In the genomic region with DNA sequence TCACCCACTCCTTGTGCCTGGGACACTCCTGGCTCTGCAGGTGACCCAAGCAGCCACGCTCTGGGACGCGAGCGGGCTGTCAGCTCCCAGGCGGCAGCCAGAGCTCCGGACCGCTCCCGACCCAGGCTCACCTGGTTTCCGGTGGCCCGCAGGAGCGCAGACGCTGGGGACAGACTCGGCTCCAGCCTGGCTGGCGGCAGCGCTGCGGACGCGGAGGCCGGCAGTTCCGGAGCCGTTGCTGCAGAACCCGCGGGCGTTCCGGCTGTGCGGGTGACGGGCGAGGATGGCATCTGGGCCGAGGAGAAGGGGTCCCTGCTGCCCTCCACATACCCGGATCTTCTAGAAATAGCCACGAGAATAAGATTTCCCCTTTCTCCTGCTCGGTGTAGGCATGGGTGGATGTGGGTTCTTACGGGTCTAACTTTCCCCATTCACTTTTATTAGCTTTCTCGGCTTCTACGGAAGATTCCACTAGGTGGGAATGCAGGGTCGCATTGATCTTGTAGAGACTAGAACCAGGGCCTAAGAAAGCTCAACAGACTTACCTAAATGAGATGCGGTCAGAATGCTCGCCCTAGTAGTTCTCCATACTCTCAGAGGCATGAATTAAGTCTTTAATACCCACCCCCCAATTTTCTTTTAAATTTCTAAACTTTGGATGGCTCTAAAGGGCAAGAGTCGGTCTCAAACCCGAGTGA, we compare ENCODE assay signal across 8 mouse cellular contexts. TPM values are rescaled to one million over a fixed set of nuclear protein-coding genes. Genes with fewer than 3 reads are reported as not detected.
DNase-seq lines count a peak whose midpoint lies in the region; ATAC-seq and TF ChIP-seq lines count a peak whose summit lies in the region.

TSS of gene Slc26a8 (minus strand) at position 648 of the 698 bp plus-strand sequence.

- no peak for ATAC-seq in CD4-positive, CD25-positive, alpha-beta regulatory T cell, adult 4 months
- ATAC-seq in forebrain, embryonic 13.5 days, result no peak
- no peak for ATAC-seq in kidney, postnatal 0 days (replicated peaks; ENCODE audit: low FRiP score, low read depth)
- ATAC-seq in midbrain, embryonic 15.5 days (replicated peaks), result no peak

- no peak for TF ChIP-seq CTCF in kidney, postnatal 0 days (IDR thresholded peaks at IDR 0.05; ENCODE audit: low read depth)

- 10% methylated on average over 40 of the region's 40 CpGs for WGBS in forebrain, embryonic 13.5 days
- WGBS in kidney, postnatal 0 days, result 9% methylated on average over 40 of the region's 40 CpGs
- WGBS in midbrain, embryonic 15.5 days, result 9% methylated on average over 40 of the region's 40 CpGs

- H3K9ac ChIP-seq in forebrain, embryonic 13.5 days, result peak within 1 kb of the TSS; percentile 94
- peak within 1 kb of the TSS; percentile 60 for H3K9ac ChIP-seq in kidney, postnatal 0 days (ENCODE audit: low read depth, low read length)
- peak within 1 kb of the TSS; percentile 93 for H3K9ac ChIP-seq in midbrain, embryonic 15.5 days

- H3K4me3 ChIP-seq in forebrain, embryonic 13.5 days, result peak within 1 kb of the TSS; percentile 99
- peak within 1 kb of the TSS; percentile 96 for H3K4me3 ChIP-seq in kidney, postnatal 0 days (replicated peaks; ENCODE audit: low read depth, low read length)
- H3K4me3 ChIP-seq in midbrain, embryonic 15.5 days, result peak within 1 kb of the TSS; percentile 73

- peak within 1 kb of the TSS; percentile 95 for H3K27ac ChIP-seq in forebrain, embryonic 13.5 days
- H3K27ac ChIP-seq in kidney, postnatal 0 days, result peak within 1 kb of the TSS; percentile 98
- peak within 1 kb of the TSS; percentile 96 for H3K27ac ChIP-seq in midbrain, embryonic 15.5 days

- H3K9me3 ChIP-seq in forebrain, embryonic 13.5 days (replicated peaks), result no peaks in the 10 kb centered on the region
- no peaks in the 10 kb centered on the region for H3K9me3 ChIP-seq in kidney, postnatal 0 days (replicated peaks; ENCODE audit: low read length)
- H3K9me3 ChIP-seq in midbrain, embryonic 15.5 days, result no peaks in the 10 kb centered on the region

- H3K36me3 ChIP-seq in forebrain, embryonic 13.5 days (ENCODE audit: poor library complexity, severe bottlenecking), result no peaks in the 10 kb centered on the region
- no peaks in the 10 kb centered on the region for H3K36me3 ChIP-seq in kidney, postnatal 0 days (ENCODE audit: insufficient read depth, low read length)
- no peaks in the 10 kb centered on the region for H3K36me3 ChIP-seq in midbrain, embryonic 15.5 days (replicated peaks)

- H3K4me2 ChIP-seq in forebrain, embryonic 13.5 days, result peak within 1 kb of the TSS; percentile 78
- peak within 1 kb of the TSS; percentile 79 for H3K4me2 ChIP-seq in kidney, postnatal 0 days (ENCODE audit: low read length)
- peak within 1 kb of the TSS; percentile 96 for H3K4me2 ChIP-seq in midbrain, embryonic 15.5 days

- peaks cover 18% of the 10 kb centered on the region for H3K27me3 ChIP-seq in forebrain, embryonic 13.5 days
- no peaks in the 10 kb centered on the region for H3K27me3 ChIP-seq in kidney, postnatal 0 days (ENCODE audit: insufficient read depth, low read length)
- 0 out of 2 replicates have a peak, but pooled peaks cover 7% of the 10 kb centered on the region for H3K27me3 ChIP-seq in midbrain, embryonic 15.5 days (replicated peaks)

- peak; percentile 41 for DNase-seq in CD4-positive, CD25-positive, alpha-beta regulatory T cell, adult 2 months (ENCODE audit: low read depth, low spot score)
- DNase-seq in spleen, adult 12 weeks (ENCODE audit: low spot score), result peak; percentile 33
- DNase-seq in spleen, postnatal 36 days (ENCODE audit: low spot score in 2 of 2), result no peak
- DNase-seq in kidney, postnatal 0 days (ENCODE audit: low spot score), result no peak
- peak; percentile 38 for DNase-seq in thymus, postnatal 14 days

- H3K4me1 ChIP-seq in forebrain, embryonic 13.5 days, result peaks cover 33% of the 10 kb centered on the region
- peaks cover 16% of the 10 kb centered on the region for H3K4me1 ChIP-seq in kidney, postnatal 0 days (replicated peaks; ENCODE audit: insufficient read depth, low read length)
- peaks cover 30% of the 10 kb centered on the region for H3K4me1 ChIP-seq in midbrain, embryonic 15.5 days

RNA-seq across cellular contexts. Expression of gene Slc26a8, which starts in this region (rescaled TPM):
- polyA plus RNA-seq in CD4-positive, CD25-positive, alpha-beta regulatory T cell, adult 4 months (2017; shearing (Covaris generic)), result under 1 TPM in 1 of 2 experiments, not detected in 1; 0.32 TPM
- 0.86 and 0.99 TPM in 2 replicates for polyA plus RNA-seq in forebrain, embryonic 13.5 days (2015; fragmentation: Nextera tagmentation; extraction: Ambion mirVana)
- 0.56 and 0.76 TPM in 2 replicates for polyA plus RNA-seq in kidney, postnatal 0 days (2015; fragmentation: Nextera tagmentation; extraction: Ambion mirVana)
- polyA plus RNA-seq in midbrain, embryonic 15.5 days (2015; fragmentation: Nextera tagmentation; extraction: Ambion mirVana), result 1.4 and 1.5 TPM in 2 replicates

Comparison
In these comparisons a context has a peak if more than half of its experiments do, and no peak if none do; other contexts are left out.
1. DNase-seq: peak in CD4-positive, CD25-positive, alpha-beta regulatory T cell, adult 2 months (single experiment), spleen, adult 12 weeks (single experiment) and thymus, postnatal 14 days (single experiment); none in spleen, postnatal 36 days (0 of 2) and kidney, postnatal 0 days (single experiment).
2. Peak in every context shown above with its lines, with median percentiles within 50 percentile points of each other: H3K27ac ChIP-seq, H3K4me2 ChIP-seq, H3K4me3 ChIP-seq and H3K9ac ChIP-seq.